Mouse (Mus musculus): Measurements from ENCODE around the gene H2-Q2.
"Not testable (repeated sequence)": the region's sequence is repeated elsewhere in the genome, so short reads cannot be mapped to it uniquely, and the experiment has no call there.

DNA sequence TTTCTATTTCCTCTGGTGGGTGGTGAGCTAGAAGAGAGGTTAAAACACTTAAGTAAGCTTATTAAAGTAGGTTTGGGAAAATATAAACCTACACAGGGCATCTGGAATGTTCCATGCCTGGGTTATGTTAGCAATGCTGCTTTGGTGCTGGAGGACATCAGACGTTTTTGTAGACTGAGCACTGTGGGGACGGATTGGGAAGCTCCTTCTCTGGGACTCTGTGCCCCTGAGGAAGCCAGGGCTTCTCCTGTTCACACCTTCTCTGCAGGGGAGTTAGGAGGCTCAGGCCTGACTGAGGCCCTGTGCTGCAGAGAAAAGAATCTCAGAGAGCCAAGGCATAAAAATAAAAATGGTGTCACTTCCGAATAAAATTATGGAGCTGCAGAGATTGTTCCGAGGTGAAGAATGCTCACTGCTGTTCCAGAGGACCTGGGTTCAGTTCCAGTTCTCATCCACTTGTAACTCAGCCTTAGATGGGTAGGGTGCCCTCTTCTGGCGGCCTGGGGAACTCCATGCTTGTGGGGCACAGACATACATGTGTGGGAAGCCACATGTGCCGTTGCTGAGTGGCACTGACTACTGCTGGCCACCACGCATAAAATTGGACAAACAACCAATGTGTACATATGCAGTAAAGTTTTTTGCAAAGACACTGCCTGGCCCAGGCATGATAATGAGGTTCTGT is 41.6 kb upstream of the H2-Q2 start:
- TF ChIP-seq CTCF (IDR thresholded peaks at IDR 0.05; ENCODE audit: extremely low read depth, insufficient read depth, insufficient read length, insufficient replicate concordance); POLR2A (IDR thresholded peaks at IDR 0.05; ENCODE audit: low read depth, low read length): not testable (repeated sequence)

Data from spleen, adult 2 months (tissue).